Mouse (Mus musculus) cerebellum, adult 2 months (tissue): ENCODE measurements around the gene Apoe.

ENCODE experiments used
- CTCF ChIP-seq: fragments of 200-500 bp; IDR thresholded peaks from 2 replicates; pipeline ENCODE4 v1.5.1; 2011; ENCODE audit warnings: low read depth, mild to moderate bottlenecking, control low read depth, low read length, moderate library complexity, borderline replicate concordance; ENCODE audit not compliant: insufficient read depth
- POLR2A ChIP-seq: fragments of 200-500 bp; IDR thresholded peaks from 2 replicates; pipeline ENCODE4 v1.6.1; 2011; ENCODE audit warnings: low read length, control low read depth, borderline replicate concordance; ENCODE audit not compliant: insufficient read depth

GRCm38 (mm10) chr7:19652614-19653013, 46.4 kb downstream of the Apoe start:
- TF ChIP-seq POLR2A, result no peak
- no peak for TF ChIP-seq CTCF
